Mouse (Mus musculus) heart, postnatal 0 days (tissue): ENCODE measurements at regions not wholly inside any gene's neighbourhood (a gene's known extent, or its start where the extent isn't known, plus 50 kb on each side); places are given as distances from the start of the nearest gene placed in this dataset.

Source experiments
- CTCF ChIP-seq: IDR thresholded peaks from 2 replicates; pipeline ENCODE4 v1.5.1; 2016; ENCODE audit warnings: antibody characterized with exemption, control low read depth, low read depth
- EP300 ChIP-seq: IDR thresholded peaks from 2 replicates; pipeline ENCODE4 v1.6.1; 2016; ENCODE audit warnings: antibody characterized with exemption, low read depth

GRCm38 (mm10) chr14:61696290-61696842 lies 89.1 kb downstream of the Kcnrg start:
- TF ChIP-seq CTCF (no peak), EP300 (no peak)
